Mouse (Mus musculus) midbrain, embryonic 16.5 days (tissue): ENCODE measurements around the gene Olfr1497. TPM values are rescaled to one million over a fixed set of nuclear protein-coding genes. Genes with fewer than 3 reads are reported as not detected.
"Not testable (repeated sequence)": the region's sequence is repeated elsewhere in the genome, so short reads cannot be mapped to it uniquely, and the experiment has no call there.

Source experiments
- ATAC-seq: fragments of 200-750 bp; cut with Nextera tagmentation; 2 replicates; pipeline ENCODE4 v1.8.0; 2017; ENCODE audit warnings: moderate TSS enrichment
- H3K27ac ChIP-seq: fragments of 300-500 bp; sonication (generic); 2 replicates; pipeline ENCODE4 v1.5.1; 2014; ENCODE audit warnings: mild to moderate bottlenecking, low read length, mixed read lengths
- H3K27me3 ChIP-seq: fragments of 300-500 bp; sonication (generic); 2 replicates; pipeline ENCODE4 v1.6.1; 2014; ENCODE audit warnings: low read depth, low read length, mixed read lengths; ENCODE audit not compliant: control insufficient read depth, insufficient read depth
- H3K36me3 ChIP-seq: fragments of 300-500 bp; sonication (generic); 2 replicates; pipeline ENCODE4 v1.6.1; 2014; ENCODE audit warnings: mild to moderate bottlenecking, low read length, moderate library complexity, mixed read lengths; ENCODE audit not compliant: control insufficient read depth, insufficient read depth
- H3K4me1 ChIP-seq: fragments of 300-500 bp; sonication (generic); 2 replicates; pipeline ENCODE4 v1.6.1; 2014; ENCODE audit warnings: mild to moderate bottlenecking, low read length, mixed read lengths; ENCODE audit not compliant: control insufficient read depth, insufficient read depth
- H3K4me2 ChIP-seq: fragments of 300-500 bp; sonication (generic); 2 replicates; pipeline ENCODE4 v1.6.1; 2014; ENCODE audit warnings: mild to moderate bottlenecking, low read length, mixed read lengths
- H3K4me3 ChIP-seq: fragments of 300-500 bp; sonication (generic); 2 replicates; pipeline ENCODE4 v1.5.1; 2014; ENCODE audit warnings: low read depth, mild to moderate bottlenecking, low read length, moderate library complexity, mixed read lengths
- H3K9ac ChIP-seq: fragments of 300-500 bp; sonication (generic); 2 replicates; pipeline ENCODE4 v1.6.1; 2014; ENCODE audit warnings: low read depth, low read length, mixed read lengths
- H3K9me3 ChIP-seq: fragments of 300-500 bp; sonication (generic); replicated peaks from 2 replicates; pipeline ENCODE4 v1.6.1; 2014; ENCODE audit warnings: mild to moderate bottlenecking, low read length, mixed read lengths; ENCODE audit not compliant: control insufficient read depth, poor library complexity, severe bottlenecking
- WGBS: fragments of 180-500 bp; shearing (Covaris S2); extraction: QIAGEN DNeasy Blood & Tissue Kit; methylation state at CpG from one replicate; pipeline ENCODE4 v1.1.7; 2014; 5-methylcytosine and 5-hydroxymethylcytosine counted together
- polyA plus RNA-seq: library from polyadenylated mRNA; unstranded; fragments of >200 nt; fragmentation: Nextera tagmentation; extraction: Ambion mirVana; gene quantifications from 2 replicates; pipeline ENCODE4 v1.2.1, GENCODE M21; 2015

The Olfr1497 gene
- not detected in 2 replicates for polyA plus RNA-seq

DNA sequence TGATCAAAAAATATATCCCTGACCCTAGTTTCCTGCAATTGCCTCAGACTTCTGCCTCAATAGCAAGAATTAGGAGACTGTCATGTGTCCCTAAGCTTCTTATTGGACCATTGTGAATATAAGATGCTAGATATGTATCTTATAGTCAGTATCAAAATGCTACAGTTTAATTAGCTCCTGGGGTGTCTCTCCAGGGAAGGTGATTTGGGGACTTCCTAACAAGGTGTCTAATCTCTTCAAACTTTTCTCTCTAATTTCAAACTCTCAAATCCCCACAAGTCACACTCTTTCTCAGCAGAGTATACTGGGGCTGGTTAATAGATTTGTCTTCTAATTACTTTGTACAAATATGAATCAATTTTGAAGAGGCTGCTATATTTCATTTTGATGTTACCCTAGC is at the start of gene Olfr1497:
Gene Olfr1497 (minus strand): TSS at position 101 of the 400 bp plus-strand sequence.
- Histone ChIP-seq H3K9me3 (no peaks in the 10 kb centered on the region), H3K9ac (no peak within 1 kb of the TSS), H3K36me3 (no peaks in the 10 kb centered on the region), H3K4me1 (no peaks in the 10 kb centered on the region), H3K4me2 (no peak within 1 kb of the TSS), H3K4me3 (no peak within 1 kb of the TSS), H3K27me3 (no peaks in the 10 kb centered on the region), H3K27ac (no peak within 1 kb of the TSS)
- ATAC-seq = no peak

DNA sequence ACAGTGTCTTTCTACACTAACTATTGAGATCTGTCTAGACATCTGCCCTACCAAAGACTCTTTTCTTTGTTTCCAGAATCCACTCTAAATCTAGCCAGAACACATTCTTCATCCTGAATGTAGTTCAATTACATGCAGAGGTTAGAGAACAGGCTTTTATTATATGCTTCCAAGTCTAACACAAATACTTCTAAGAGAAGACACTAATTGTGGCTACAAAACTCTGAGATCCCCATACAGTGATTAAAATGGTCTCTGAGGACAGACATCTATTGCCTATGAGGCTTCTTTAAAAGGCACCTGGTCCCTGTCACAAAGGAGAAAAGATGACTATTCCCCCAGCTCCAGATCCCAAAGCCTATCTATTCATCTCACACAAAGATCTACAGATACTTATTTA is 32.4 kb upstream of the Olfr1497 start, which contains the start of gene Olfr1500:
Gene Olfr1500 (minus strand): TSS at position 101 of the 400 bp plus-strand sequence.
- Histone ChIP-seq H3K36me3 (no peaks in the 10 kb centered on the region), H3K9me3 (no peaks in the 10 kb centered on the region), H3K4me1 (no peaks in the 10 kb centered on the region), H3K4me2 (no peak within 1 kb of the TSS), H3K27me3 (no peaks in the 10 kb centered on the region), H3K9ac (no peak within 1 kb of the TSS), H3K4me3 (no peak within 1 kb of the TSS), H3K27ac (no peak within 1 kb of the TSS)
- ATAC-seq = no peak

DNA sequence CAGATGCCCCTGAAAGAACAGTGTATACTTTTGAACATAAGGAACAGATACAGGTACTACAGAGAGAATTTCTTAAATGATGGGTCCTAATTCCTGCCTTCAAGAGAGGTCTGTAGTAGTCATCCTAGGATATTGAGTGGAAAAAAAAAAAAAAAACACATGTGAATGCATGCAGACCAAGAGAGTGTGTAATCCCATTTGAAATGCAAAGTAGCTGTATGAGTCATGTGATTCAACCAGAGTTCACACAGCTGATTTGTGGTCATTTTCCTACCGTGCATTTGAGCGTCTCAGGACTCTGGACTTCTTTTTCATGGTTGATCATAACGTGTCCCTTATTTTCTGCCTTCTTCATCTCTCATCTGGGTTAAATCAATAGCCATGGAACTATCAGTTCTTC is 30.4 kb upstream of the Olfr1497 start:
- 54% methylated on average over 3 of the region's 3 CpGs for WGBS
- Histone ChIP-seq H3K4me3 (no peak overlapping the region), H3K27ac (no peak overlapping the region), H3K27me3 (no peaks in the 10 kb centered on the region), H3K9me3 (no peaks in the 10 kb centered on the region), H3K9ac (no peak overlapping the region), H3K36me3 (no peaks in the 10 kb centered on the region), H3K4me2 (no peak overlapping the region), H3K4me1 (no peaks in the 10 kb centered on the region)
- no peak for ATAC-seq

DNA sequence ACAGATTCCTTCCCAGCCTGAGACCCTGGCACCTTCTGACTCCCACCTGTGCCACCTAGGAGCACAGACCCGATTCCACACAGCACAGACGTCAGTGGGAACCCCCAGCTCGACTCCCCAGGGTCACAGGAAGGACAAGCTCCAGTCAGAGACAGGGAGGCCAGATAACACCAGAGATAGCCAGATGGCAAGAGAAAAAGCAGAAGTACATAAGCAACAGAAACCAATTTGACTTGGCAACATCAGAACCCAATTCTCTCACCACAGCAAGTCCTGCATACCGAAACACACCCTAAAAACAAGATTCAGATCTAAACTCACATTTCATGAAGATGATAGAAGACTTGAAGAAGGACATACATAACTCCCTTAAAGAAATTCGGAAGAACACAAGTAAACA is 22.8 kb upstream of the Olfr1497 start:
- no peak for ATAC-seq
- Histone ChIP-seq H3K9ac (no peak overlapping the region), H3K4me1 (no peaks in the 10 kb centered on the region), H3K27me3 (no peaks in the 10 kb centered on the region), H3K4me3 (no peak overlapping the region), H3K36me3 (no peaks in the 10 kb centered on the region), H3K27ac (no peak overlapping the region), H3K4me2 (no peak overlapping the region), H3K9me3 (no peaks in the 10 kb centered on the region)
- WGBS = 76% methylated on average over 5 of the region's 5 CpGs

DNA sequence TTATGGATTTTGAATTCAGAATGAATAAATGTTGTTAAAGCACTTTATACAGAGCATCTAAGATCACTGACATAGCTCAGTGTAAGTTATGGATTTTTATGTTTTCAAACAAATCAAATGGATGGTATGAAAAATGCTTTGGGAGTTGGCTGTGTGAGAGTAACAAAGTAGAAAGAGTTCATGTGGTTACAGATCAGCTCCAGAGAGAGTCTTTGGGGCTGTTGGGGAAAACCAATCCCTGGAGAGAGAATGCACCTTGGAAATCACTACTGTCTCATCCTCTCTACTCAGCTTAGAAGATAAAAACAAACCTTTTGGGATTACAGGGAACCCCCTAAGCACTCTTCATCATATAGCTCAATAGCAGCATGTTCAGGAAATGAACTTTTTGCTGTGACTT is 21.3 kb upstream of the Olfr1497 start, which contains the start of gene Olfr1499:
Gene Olfr1499 (minus strand): TSS at position 101 of the 400 bp plus-strand sequence.
- Histone ChIP-seq H3K27me3 (no peaks in the 10 kb centered on the region), H3K9me3 (no peaks in the 10 kb centered on the region), H3K4me3 (no peak within 1 kb of the TSS), H3K9ac (no peak within 1 kb of the TSS), H3K4me2 (no peak within 1 kb of the TSS), H3K36me3 (no peaks in the 10 kb centered on the region), H3K4me1 (no peaks in the 10 kb centered on the region), H3K27ac (no peak within 1 kb of the TSS)
- ATAC-seq = no peak

DNA sequence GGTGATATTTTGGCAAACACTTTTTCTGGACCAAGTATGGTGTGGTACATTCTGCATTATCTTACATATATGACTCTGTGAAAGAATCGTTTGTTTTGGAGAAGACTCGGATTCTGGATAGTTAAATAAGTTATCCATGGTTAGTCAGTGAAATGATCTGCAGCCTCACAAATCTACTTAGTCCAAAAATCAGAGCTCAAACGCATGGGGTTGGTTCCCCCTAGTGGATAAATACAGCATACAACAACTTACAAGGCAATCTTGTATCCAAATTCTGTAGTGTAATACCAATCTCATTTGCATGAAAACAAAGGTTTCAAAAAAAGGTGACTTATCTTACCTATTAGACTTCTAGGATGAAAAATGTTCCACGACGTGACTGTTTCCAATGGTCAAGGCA is 20.8 kb upstream of the Olfr1497 start:
- no peak overlapping the region for H3K4me2 ChIP-seq
- no peak overlapping the region for H3K27ac ChIP-seq
- H3K4me1 ChIP-seq = no peaks in the 10 kb centered on the region
- no peak overlapping the region for H3K9ac ChIP-seq
- 33% methylated on average over 5 of the region's 5 CpGs for WGBS
- no peaks in the 10 kb centered on the region for H3K9me3 ChIP-seq
- H3K36me3 ChIP-seq = no peaks in the 10 kb centered on the region
- no peaks in the 10 kb centered on the region for H3K27me3 ChIP-seq
- ATAC-seq = no peak
- no peak overlapping the region for H3K4me3 ChIP-seq

DNA sequence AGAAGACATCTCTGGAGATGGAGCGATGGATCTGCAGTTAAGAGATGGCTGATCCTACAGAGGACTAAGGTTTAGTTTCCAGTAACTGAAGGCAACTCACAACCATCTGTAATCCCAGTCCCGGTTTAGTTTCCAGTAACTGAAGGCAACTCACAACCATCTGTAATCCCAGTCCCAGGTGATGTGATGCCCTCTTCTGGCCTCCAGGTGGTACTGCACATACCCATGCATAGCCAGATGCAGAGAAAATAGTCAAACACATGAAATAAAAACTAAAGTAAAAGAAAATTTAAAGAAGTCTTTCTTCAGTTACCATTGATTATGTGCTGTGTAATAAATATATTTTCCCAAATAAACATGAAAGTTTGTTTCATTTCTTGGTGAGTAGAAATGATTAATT is 14.8 kb upstream of the Olfr1497 start:
- H3K27ac ChIP-seq = no peak overlapping the region
- no peaks in the 10 kb centered on the region for H3K4me1 ChIP-seq
- no peak overlapping the region for H3K4me2 ChIP-seq
- ATAC-seq = no peak
- 63% methylated on average over 2 of the region's 2 CpGs for WGBS
- no peaks in the 10 kb centered on the region for H3K27me3 ChIP-seq
- H3K4me3 ChIP-seq = no peak overlapping the region
- no peak overlapping the region for H3K9ac ChIP-seq
- H3K9me3 ChIP-seq = no peaks in the 10 kb centered on the region
- no peaks in the 10 kb centered on the region for H3K36me3 ChIP-seq

DNA sequence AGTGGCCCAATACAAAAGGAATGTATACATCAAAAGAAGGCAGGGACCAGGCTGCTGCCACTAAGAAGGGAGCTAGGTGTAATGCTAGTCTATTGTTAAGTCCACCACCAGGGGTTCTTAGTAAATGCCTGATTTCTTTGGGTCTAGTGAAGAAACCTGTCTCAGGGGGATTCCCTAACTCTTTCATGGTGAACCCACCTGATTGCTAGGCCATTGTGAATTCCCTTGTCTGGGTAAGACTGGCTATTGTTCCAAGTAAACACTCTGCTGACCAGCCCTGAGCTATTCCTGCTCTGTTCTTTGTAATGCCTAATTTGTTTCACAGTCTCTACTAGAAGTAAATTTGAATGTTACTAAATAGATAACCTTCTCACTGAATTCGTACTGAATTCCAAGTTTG is 7.5 kb upstream of the Olfr1497 start:
- not testable (repeated sequence) for H3K9ac ChIP-seq, H3K4me3 ChIP-seq, ATAC-seq, H3K9me3 ChIP-seq, H3K4me1 ChIP-seq, H3K36me3 ChIP-seq, H3K27ac ChIP-seq, H3K4me2 ChIP-seq, H3K27me3 ChIP-seq
- WGBS = 74% methylated on average over 1 of the region's 1 CpGs

DNA sequence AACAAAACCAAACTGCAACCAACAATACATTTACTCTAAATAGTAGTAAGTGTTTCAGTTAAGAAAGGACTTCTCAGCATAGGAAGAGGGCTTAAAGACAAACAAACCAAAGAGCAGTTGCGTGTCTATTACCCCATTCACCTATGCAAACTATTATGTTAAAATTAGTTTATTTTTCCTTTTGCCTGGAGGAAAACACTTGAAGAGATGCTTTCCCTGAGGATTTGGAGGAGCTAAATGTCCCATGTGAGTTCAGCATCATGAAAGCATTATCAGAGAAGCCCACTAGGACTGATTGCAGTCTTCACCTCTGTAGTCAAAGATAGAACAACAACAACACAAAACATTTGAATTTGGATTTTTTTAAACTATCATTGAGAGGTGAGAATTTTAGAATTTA is 20.4 kb downstream of the Olfr1497 start, which contains the start of gene Olfr1496:
Gene Olfr1496 (plus strand): TSS at position 301 of the 400 bp plus-strand sequence.
- Histone ChIP-seq H3K9ac (no peak within 1 kb of the TSS), H3K9me3 (no peaks in the 10 kb centered on the region), H3K4me1 (no peaks in the 10 kb centered on the region), H3K4me2 (no peak within 1 kb of the TSS), H3K4me3 (no peak within 1 kb of the TSS), H3K27ac (no peak within 1 kb of the TSS), H3K27me3 (no peaks in the 10 kb centered on the region), H3K36me3 (no peaks in the 10 kb centered on the region)
- ATAC-seq = no peak
- WGBS = 89% methylated on average over 1 of the region's 1 CpGs
